Mouse (Mus musculus) C2C12 (cell line): ENCODE results near the gene Samd14. TPM values are rescaled to one million over a fixed set of nuclear protein-coding genes. Genes with fewer than 3 reads are reported as not detected.

Experiments
- H3K27me3 ChIP-seq: one replicate; pipeline ENCODE4 v1.6.1; 2011; ENCODE audit not compliant: control insufficient read depth, insufficient read depth, insufficient read length
- H3K36me3 ChIP-seq: one replicate; pipeline ENCODE4 v1.6.1; 2011; ENCODE audit not compliant: control insufficient read depth, insufficient read depth
- H3K4me3 ChIP-seq: one replicate; pipeline ENCODE4 v1.5.1; 2011; ENCODE audit warnings: mild to moderate bottlenecking, control low read depth; ENCODE audit not compliant: poor library complexity, insufficient read depth, severe bottlenecking
- H3K79me2 ChIP-seq: one replicate; pipeline ENCODE4 v1.6.1; 2011; ENCODE audit not compliant: control insufficient read depth, insufficient read depth
- H3K79me3 ChIP-seq: one replicate; pipeline ENCODE4 v1.6.1; 2011; ENCODE audit warnings: low read depth, control low read depth
- H3ac ChIP-seq: one replicate; pipeline ENCODE3; 2011; ENCODE audit warnings: low read depth; ENCODE audit not compliant: control insufficient read depth, insufficient read length
- CEBPB ChIP-seq: IDR thresholded peaks from one replicate; pipeline ENCODE4 v1.6.1; 2011; ENCODE audit warnings: low read depth, mild to moderate bottlenecking, control low read depth, moderate library complexity
- CTCF ChIP-seq: IDR thresholded peaks from one replicate; pipeline ENCODE4 v1.5.1; 2011; ENCODE audit not compliant: control insufficient read depth, insufficient read depth, insufficient read length
- FOSL1 ChIP-seq: IDR thresholded peaks from one replicate; pipeline ENCODE4 v1.8.0; 2011; ENCODE audit warnings: mild to moderate bottlenecking, low read length; ENCODE audit not compliant: poor library complexity, insufficient read depth, severe bottlenecking
- MAX ChIP-seq: IDR thresholded peaks from one replicate; pipeline ENCODE4 v1.6.1; 2011; ENCODE audit warnings: mild to moderate bottlenecking, control low read depth
- MYOD1 ChIP-seq: IDR thresholded peaks from one replicate; pipeline ENCODE4 v1.6.1; 2011; ENCODE audit warnings: low read depth; ENCODE audit not compliant: control insufficient read depth, insufficient read length
- MYOG ChIP-seq: IDR thresholded peaks from one replicate; pipeline ENCODE4 v1.6.1; 2011; ENCODE audit not compliant: control insufficient read depth, insufficient read length; ENCODE audit errors: extremely low read depth
- USF1 ChIP-seq: IDR thresholded peaks from one replicate; pipeline ENCODE4 v1.6.1; 2011; ENCODE audit warnings: low read depth, mild to moderate bottlenecking, control low read depth, moderate library complexity
- polyA plus RNA-seq: library from polyadenylated mRNA; unstranded; fragments of >200 nt; fragmentation: generic; extraction: Trizol; gene quantifications from one replicate; pipeline ENCODE4 v1.2.1, GENCODE M21; 2012; ENCODE audit warnings: missing spikeins

Gene Samd14
- polyA plus RNA-seq, 1 experiment, result 14.0 TPM

GRCm38 (mm10) chr11:95040491-95041138, 30.9 kb downstream of the Samd14 start:
- Histone ChIP-seq H3ac (peak overlapping the region; percentile 77), H3K79me2 (no peaks in the 10 kb centered on the region)

GRCm38 (mm10) chr11:95041139-95041609, 31.5 kb downstream of the Samd14 start, which contains the start of gene Pdk2:
Pdk2 (minus strand) TSS chr11:95041354.
- Histone ChIP-seq H3ac (peak within 1 kb of the TSS; percentile 77), H3K4me3 (peak within 1 kb of the TSS; percentile 23), H3K36me3 (peaks cover 14% of the 10 kb centered on the region), H3K79me2 (no peaks in the 10 kb centered on the region), H3K79me3 (no peaks in the 10 kb centered on the region), H3K27me3 (no peaks in the 10 kb centered on the region)
- TF ChIP-seq CTCF (no peak), USF1 (peak; percentile 90), CEBPB (no peak), MYOD1 (no peak), MYOG (no peak), FOSL1 (no peak), MAX (peak; percentile 93)

More at GRCm38 (mm10) chr11:95040491-95041138, 30.9 kb downstream of the Samd14 start:
- TF ChIP-seq USF1, result no peak
- TF ChIP-seq MAX, result no peak
- no peak for TF ChIP-seq CTCF
- TF ChIP-seq FOSL1, result no peak
- TF ChIP-seq MYOD1, result no peak
- TF ChIP-seq MYOG, result no peak
- TF ChIP-seq CEBPB, result no peak
- no peaks in the 10 kb centered on the region for H3K27me3 ChIP-seq
- peaks cover 8% of the 10 kb centered on the region for H3K36me3 ChIP-seq
- H3K79me3 ChIP-seq, result no peaks in the 10 kb centered on the region
- peak overlapping the region; percentile 16 for H3K4me3 ChIP-seq

DNA sequence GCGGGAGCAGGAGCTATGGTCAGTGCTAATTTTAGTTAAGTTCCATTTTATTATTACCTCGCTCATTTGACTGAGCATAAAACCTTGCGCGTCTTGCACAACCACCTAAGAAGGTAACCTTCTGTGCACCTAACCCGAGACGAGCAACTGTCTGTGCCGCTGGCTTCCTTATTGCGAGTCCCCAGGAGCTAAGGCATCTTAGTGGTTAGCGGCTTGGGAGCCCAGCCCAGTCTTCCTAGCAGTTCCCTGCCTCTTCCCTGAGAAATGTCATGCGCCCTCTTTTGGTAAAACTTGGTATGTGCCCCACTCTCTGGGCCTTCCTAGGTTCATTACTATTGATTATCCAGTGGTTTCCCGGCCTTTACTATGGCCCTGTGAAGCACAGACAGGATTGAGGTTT, 32.4 kb downstream of the Samd14 start:
- H3K79me3 ChIP-seq, result no peaks in the 10 kb centered on the region
- H3K36me3 ChIP-seq, result peaks cover 18% of the 10 kb centered on the region
- H3K79me2 ChIP-seq, result no peaks in the 10 kb centered on the region
- TF ChIP-seq CTCF, result peak; percentile 56
- TF ChIP-seq MAX, result peak; percentile 60
- TF ChIP-seq FOSL1, result no peak
- H3K27me3 ChIP-seq, result no peaks in the 10 kb centered on the region
- no peak overlapping the region for H3ac ChIP-seq
- peak overlapping the region; percentile 23 for H3K4me3 ChIP-seq

- H3K4me3 ChIP-seq, result no peak overlapping the region
- TF ChIP-seq MAX, result no peak
- no peak for TF ChIP-seq USF1
- TF ChIP-seq MYOD1, result no peak
- TF ChIP-seq FOSL1, result no peak
- no peak for TF ChIP-seq MYOG
- TF ChIP-seq CTCF, result no peak
- no peak for TF ChIP-seq CEBPB
These were observed 33.4 kb downstream of the Samd14 start for GRCm38 (mm10) chr11:95043060-95043459.

DNA sequence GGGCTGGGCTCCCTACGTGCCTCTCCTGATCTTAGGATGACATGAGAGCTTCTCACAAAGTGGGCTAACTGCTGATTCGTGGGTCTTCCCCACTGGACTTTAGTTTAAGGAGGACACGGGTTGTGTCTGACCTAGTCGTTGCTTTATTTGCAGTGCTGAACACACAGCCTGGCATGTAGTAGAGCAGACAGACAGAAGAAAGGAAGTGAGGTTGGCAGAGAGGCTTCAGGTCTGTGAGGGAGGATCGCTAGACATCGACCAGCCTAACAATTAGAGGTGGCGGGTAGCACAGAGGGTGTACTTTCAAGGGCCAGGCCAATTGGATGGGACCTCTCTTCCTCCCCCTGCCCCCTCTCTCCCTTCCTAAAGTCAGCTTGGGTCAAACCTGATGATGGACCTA, 33.9 kb downstream of the Samd14 start:
- Histone ChIP-seq H3K27me3 (no peaks in the 10 kb centered on the region), H3K79me2 (no peaks in the 10 kb centered on the region), H3K36me3 (peaks cover 30% of the 10 kb centered on the region), H3ac (no peak overlapping the region), H3K79me3 (no peaks in the 10 kb centered on the region), H3K4me3 (no peak overlapping the region)
- TF ChIP-seq MAX (no peak), USF1 (no peak), MYOG (no peak), FOSL1 (no peak), CEBPB (no peak), CTCF (no peak), MYOD1 (no peak)

More at GRCm38 (mm10) chr11:95043060-95043459, 33.4 kb downstream of the Samd14 start:
- Histone ChIP-seq H3K79me3 (no peaks in the 10 kb centered on the region), H3ac (no peak overlapping the region), H3K36me3 (peaks cover 25% of the 10 kb centered on the region), H3K27me3 (no peaks in the 10 kb centered on the region), H3K79me2 (no peaks in the 10 kb centered on the region)

- Histone ChIP-seq H3K79me3 (no peaks in the 10 kb centered on the region), H3ac (no peak overlapping the region), H3K27me3 (no peaks in the 10 kb centered on the region), H3K4me3 (no peak overlapping the region), H3K79me2 (no peaks in the 10 kb centered on the region), H3K36me3 (peaks cover 37% of the 10 kb centered on the region)
- no peak for TF ChIP-seq CTCF
- TF ChIP-seq USF1, result no peak
- no peak for TF ChIP-seq MYOG
- no peak for TF ChIP-seq CEBPB
- no peak for TF ChIP-seq MYOD1
- TF ChIP-seq FOSL1, result no peak
- TF ChIP-seq MAX, result no peak
These were observed 34.6 kb downstream of the Samd14 start for GRCm38 (mm10) chr11:95044185-95044870.
